Mouse (Mus musculus) heart, embryonic 15.5 days (tissue): ENCODE measurements at regions not wholly inside any gene's neighbourhood (a gene's known extent, or its start where the extent isn't known, plus 50 kb on each side); places are given as distances from the start of the nearest gene placed in this dataset.

Experiments used
- ATAC-seq: fragments of 200-750 bp; cut with Nextera tagmentation; replicated peaks from 2 replicates; pipeline ENCODE4 v1.8.0; 2017; ENCODE audit warnings: low read depth, moderate TSS enrichment; ENCODE audit not compliant: insufficient number of reproducible peaks, insufficient read depth, low FRiP score
- H3K27ac ChIP-seq: fragments of 300-500 bp; sonication (generic); 2 replicates; pipeline ENCODE4 v1.5.1; 2015; ENCODE audit warnings: mild to moderate bottlenecking, inconsistent platforms
- H3K27me3 ChIP-seq: fragments of 300-500 bp; sonication (generic); 2 replicates; pipeline ENCODE4 v1.6.1; 2015; ENCODE audit warnings: inconsistent platforms
- H3K36me3 ChIP-seq: fragments of 300-500 bp; sonication (generic); 2 replicates; pipeline ENCODE4 v1.6.1; 2015; ENCODE audit warnings: mild to moderate bottlenecking, inconsistent platforms
- H3K4me1 ChIP-seq: fragments of 300-500 bp; sonication (generic); replicated peaks from 2 replicates; pipeline ENCODE4 v1.6.1; 2015; ENCODE audit warnings: inconsistent platforms
- H3K4me2 ChIP-seq: fragments of 300-500 bp; sonication (generic); 2 replicates; pipeline ENCODE4 v1.6.1; 2015; ENCODE audit warnings: inconsistent platforms, mild to moderate bottlenecking, moderate library complexity
- H3K4me3 ChIP-seq: fragments of 300-500 bp; sonication (generic); 2 replicates; pipeline ENCODE4 v1.5.1; 2015; ENCODE audit warnings: mild to moderate bottlenecking, inconsistent platforms
- H3K9ac ChIP-seq: fragments of 300-500 bp; sonication (generic); 2 replicates; pipeline ENCODE4 v1.6.1; 2015; ENCODE audit warnings: mild to moderate bottlenecking, inconsistent platforms
- H3K9me3 ChIP-seq: fragments of 300-500 bp; sonication (generic); replicated peaks from 2 replicates; pipeline ENCODE4 v1.6.1; 2016; ENCODE audit warnings: inconsistent platforms
- WGBS: fragments of 180-500 bp; shearing (Covaris S2); methylation state at CpG from one replicate; pipeline ENCODE4 v1.1.7; 2015; ENCODE audit warnings: mixed read lengths; 5-methylcytosine and 5-hydroxymethylcytosine counted together

DNA sequence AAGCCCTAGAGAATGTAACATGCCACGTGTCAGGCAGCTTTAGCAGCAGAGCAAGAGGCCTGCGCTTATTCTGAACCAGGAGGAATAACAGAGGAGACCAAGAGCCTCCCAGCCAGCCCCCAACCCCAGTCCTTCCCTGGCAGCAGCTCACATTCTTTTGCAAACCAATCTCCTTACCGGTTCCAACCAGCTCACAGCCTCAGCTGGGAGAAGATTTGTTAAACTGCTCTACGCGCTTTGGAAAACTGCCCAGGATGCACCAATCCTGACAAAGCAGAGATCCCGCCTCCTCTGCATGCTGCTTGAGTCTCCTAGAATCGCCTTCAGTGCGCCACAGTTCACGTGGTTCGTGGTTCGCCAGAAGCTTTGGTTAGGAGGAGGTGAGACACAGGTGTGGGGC, 51.8 kb downstream of the Gm9376 start:
- 41% methylated on average over 11 of the region's 11 CpGs for WGBS
- Histone ChIP-seq H3K4me2 (no peak overlapping the region), H3K9ac (no peak overlapping the region), H3K4me1 (0 out of 2 replicates have a peak, but pooled peaks cover 2% of the 10 kb centered on the region), H3K27ac (no peak overlapping the region), H3K4me3 (no peak overlapping the region), H3K9me3 (no peaks in the 10 kb centered on the region), H3K27me3 (peaks cover 38% of the 10 kb centered on the region), H3K36me3 (no peaks in the 10 kb centered on the region)
- no peak for ATAC-seq

DNA sequence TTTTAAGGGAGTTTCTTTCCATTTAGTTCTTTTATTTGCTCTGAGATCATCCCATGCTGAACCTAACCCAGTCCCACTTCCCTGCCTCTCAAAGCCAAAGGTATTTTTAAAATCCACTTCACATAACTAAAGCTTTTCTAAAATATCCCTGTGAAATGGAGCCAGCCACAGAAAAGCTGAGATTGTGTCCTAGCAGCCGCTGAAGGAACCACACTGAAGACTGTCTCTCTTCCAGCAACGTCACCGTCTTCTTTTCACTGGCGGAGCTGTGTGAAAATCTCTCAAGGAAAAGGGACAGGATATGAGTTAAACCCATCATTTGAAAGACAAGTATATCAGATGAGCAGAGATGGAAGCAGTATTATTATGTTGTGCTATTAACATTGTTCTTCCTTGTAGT, 53.3 kb downstream of the Gm9376 start:
- Histone ChIP-seq H3K4me1 (0 out of 2 replicates have a peak, but pooled peaks cover 2% of the 10 kb centered on the region), H3K9ac (no peak overlapping the region), H3K27ac (no peak overlapping the region), H3K36me3 (no peaks in the 10 kb centered on the region), H3K9me3 (no peaks in the 10 kb centered on the region), H3K4me3 (no peak overlapping the region), H3K4me2 (no peak overlapping the region), H3K27me3 (peaks cover 50% of the 10 kb centered on the region)
- ATAC-seq, result no peak
- 80% methylated on average over 4 of the region's 4 CpGs for WGBS

DNA sequence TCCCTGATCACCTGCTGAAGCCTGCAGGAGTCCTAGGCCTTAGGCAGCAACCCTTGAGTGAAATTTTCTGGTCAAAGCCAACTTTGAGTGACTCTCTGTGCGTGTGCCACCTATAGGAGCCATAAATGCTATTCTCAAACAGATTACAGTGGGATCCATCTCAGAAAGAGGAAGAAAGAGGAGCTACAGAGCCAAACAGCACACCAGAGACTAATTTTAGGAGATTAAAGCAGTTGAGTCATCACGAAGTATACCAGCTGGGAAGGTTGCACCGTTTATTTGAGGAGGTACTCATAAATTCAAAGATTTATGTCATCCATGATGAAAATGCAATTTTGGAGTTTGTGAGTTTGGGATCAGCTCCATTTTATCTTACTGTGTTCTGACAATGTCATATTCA, 54.3 kb downstream of the Gm9376 start:
- Histone ChIP-seq H3K9me3 (no peaks in the 10 kb centered on the region), H3K4me1 (0 out of 2 replicates have a peak, but pooled peaks cover 2% of the 10 kb centered on the region), H3K27me3 (peaks cover 50% of the 10 kb centered on the region), H3K9ac (no peak overlapping the region), H3K27ac (no peak overlapping the region), H3K4me2 (no peak overlapping the region), H3K4me3 (no peak overlapping the region), H3K36me3 (no peaks in the 10 kb centered on the region)
- 80% methylated on average over 3 of the region's 3 CpGs for WGBS
- no peak for ATAC-seq

DNA sequence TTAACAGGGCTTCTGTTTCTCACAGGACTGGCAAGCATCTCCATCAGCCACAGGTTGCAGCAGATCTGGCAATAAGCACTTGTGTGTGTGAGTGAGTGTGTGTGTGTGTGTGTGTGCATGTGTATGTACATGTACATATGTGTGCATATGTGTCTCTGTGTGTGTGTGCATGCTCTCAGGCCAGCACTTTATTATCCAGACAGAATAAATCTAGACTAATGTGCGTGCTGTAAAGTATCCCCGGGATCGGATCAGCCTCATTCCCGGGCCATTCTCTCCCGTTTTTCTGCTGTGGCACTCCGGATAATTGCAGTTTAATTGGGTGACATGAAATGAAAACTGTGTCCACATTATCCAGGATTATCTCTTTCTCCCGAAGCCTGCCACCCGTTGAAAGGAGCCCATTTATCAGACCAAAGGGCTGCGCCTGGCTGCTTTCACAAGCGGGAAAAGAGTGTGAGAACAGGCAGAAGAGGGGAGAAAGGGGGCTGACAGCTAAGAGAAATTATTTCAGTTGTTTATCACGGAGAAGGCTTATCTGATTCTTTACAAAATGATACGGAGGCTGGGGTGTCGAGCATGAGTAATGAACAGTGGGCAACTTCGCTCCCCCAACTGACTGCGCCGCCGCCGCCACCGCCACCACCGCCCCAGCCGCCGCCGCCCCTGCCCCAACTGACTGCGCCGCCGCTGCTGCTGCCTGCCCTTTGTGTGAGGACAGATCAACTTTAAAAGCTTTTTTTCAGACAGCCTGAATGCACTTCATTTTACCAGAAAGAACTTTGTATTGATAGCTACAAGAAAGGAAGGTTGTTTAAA, 55.5 kb downstream of the Gm9376 start:
- Histone ChIP-seq H3K4me1 (0 out of 2 replicates have a peak, but pooled peaks cover 2% of the 10 kb centered on the region), H3K9me3 (no peaks in the 10 kb centered on the region), H3K9ac (no peak overlapping the region), H3K36me3 (no peaks in the 10 kb centered on the region), H3K27ac (no peak overlapping the region), H3K4me2 (peak overlapping the region; percentile 60), H3K4me3 (peak overlapping the region; percentile 36), H3K27me3 (peaks cover 50% of the 10 kb centered on the region)
- 15% methylated on average over 26 of the region's 26 CpGs for WGBS
- ATAC-seq, result no peak

DNA sequence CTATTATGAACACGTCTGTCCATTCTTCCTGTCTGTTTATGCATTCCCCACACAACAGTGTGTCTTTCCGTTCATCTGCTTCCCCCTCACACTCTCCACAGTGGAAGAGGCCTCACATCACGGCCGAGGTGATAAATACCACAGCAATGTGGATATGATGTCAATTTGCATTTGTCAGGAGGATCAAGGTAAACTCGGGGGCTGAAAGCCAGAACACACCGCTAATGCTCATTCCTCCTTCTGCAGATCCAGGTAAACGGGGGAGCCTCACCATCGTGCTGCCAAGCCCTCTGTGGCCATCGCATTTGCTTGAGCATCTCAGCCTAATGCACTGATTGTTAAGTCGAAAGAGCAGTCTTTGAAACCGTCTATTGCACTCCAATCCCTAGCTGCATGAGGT, 56.1 kb downstream of the Gm9376 start:
- Histone ChIP-seq H3K36me3 (no peaks in the 10 kb centered on the region), H3K4me3 (peak overlapping the region; percentile 36), H3K9me3 (no peaks in the 10 kb centered on the region), H3K27ac (no peak overlapping the region), H3K9ac (no peak overlapping the region), H3K4me1 (0 out of 2 replicates have a peak, but pooled peaks cover 2% of the 10 kb centered on the region), H3K27me3 (peaks cover 50% of the 10 kb centered on the region), H3K4me2 (peak overlapping the region; percentile 60)
- no peak for ATAC-seq
- WGBS, result 16% methylated on average over 11 of the region's 11 CpGs

DNA sequence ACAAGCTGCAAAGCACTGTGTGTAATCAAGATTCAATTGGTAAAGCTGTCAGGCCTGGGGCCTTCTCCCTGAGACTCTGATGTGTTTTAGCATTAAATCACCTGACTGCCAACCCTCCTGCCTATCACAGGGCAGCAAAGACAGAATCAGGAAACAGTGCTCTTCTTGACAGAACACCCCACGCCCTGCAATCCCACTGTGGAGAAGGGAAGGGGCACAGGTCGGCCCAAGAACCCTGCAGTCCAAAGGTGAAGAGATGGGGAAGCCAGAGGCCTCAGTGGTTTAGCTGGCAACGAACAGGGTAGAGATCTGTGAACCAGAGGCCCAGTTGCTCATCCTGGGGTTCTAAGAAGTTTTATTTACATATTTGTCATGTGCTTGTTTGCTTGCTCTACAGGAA, 71.3 kb downstream of the Gm9376 start:
- Histone ChIP-seq H3K4me1 (no peaks in the 10 kb centered on the region), H3K27me3 (no peaks in the 10 kb centered on the region), H3K9ac (no peak overlapping the region), H3K27ac (no peak overlapping the region), H3K4me3 (no peak overlapping the region), H3K36me3 (no peaks in the 10 kb centered on the region), H3K4me2 (no peak overlapping the region), H3K9me3 (no peaks in the 10 kb centered on the region)
- WGBS, result 85% methylated on average over 3 of the region's 3 CpGs
- ATAC-seq, result no peak

DNA sequence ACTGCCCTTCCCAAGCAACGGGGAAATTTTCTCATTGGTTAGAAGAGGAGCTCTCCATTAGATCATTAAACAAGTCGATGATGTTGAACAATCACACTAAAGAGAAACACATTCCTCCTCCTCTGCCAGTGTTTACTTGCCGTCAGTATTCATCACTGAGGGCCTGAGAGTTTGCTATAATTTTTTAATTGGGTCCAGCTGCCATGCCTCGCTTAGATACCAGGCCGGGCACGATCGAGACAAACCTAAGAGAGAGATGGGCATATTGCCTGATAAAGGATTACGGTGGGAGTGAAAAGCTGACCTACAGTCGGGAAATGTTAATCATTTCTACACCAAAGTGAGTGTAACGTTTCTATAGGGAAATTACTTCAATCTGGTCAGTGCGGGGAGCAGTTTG, 96.2 kb downstream of the Gm9376 start:
- no peak overlapping the region for H3K4me3 ChIP-seq
- 61% methylated on average over 11 of the region's 11 CpGs for WGBS
- ATAC-seq, result no peak
- H3K4me2 ChIP-seq, result no peak overlapping the region
- no peaks in the 10 kb centered on the region for H3K36me3 ChIP-seq
- H3K27me3 ChIP-seq, result no peaks in the 10 kb centered on the region
- no peaks in the 10 kb centered on the region for H3K4me1 ChIP-seq
- no peak overlapping the region for H3K9ac ChIP-seq
- no peak overlapping the region for H3K27ac ChIP-seq
- H3K9me3 ChIP-seq, result no peaks in the 10 kb centered on the region

DNA sequence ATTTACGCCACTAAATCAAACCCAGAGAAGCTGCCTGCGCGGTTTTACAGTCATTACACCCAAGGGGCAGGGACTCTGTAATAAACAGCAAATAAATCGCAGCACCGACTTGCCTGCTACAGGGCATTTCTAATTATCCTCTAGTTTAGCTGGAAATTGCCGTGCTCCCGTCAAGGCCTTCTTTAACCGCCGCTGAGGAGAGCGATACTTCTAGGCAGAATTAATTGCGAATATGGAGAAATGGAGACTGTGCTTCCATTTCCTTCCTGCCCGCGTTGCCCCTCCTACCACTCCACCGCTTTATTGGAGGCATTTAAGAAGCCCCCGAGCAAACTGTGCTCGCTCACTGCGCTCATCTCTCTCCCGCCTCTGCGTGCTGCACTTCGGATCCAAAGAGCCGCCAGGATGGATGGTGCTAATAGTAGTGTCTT, 96.6 kb downstream of the Gm9376 start:
- Histone ChIP-seq H3K4me3 (no peak overlapping the region), H3K27ac (no peak overlapping the region), H3K4me2 (no peak overlapping the region), H3K9ac (no peak overlapping the region), H3K9me3 (no peaks in the 10 kb centered on the region), H3K27me3 (no peaks in the 10 kb centered on the region), H3K4me1 (no peaks in the 10 kb centered on the region), H3K36me3 (no peaks in the 10 kb centered on the region)
- no peak for ATAC-seq
- WGBS, result 76% methylated on average over 21 of the region's 21 CpGs

DNA sequence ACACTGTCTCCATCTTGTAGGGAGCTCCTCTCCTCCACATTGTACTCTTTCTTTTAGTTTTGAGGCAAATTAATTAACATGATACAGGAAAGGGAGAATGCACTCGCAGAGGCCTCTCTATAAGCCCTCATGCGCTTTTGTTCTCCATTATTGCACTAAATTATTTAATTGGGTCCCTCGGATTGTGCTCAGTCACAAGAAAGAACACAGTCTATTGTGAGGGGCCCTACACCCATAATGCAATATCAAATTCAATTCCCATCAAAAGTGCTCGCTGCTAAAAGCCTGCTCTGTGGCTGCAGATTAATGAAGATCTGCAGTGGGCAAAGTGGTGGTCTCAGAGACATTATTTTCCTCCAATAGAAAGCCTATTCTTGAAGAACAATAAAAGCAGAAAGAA, 99.8 kb downstream of the Gm9376 start:
- no peaks in the 10 kb centered on the region for H3K9me3 ChIP-seq
- no peak overlapping the region for H3K27ac ChIP-seq
- no peak overlapping the region for H3K9ac ChIP-seq
- whole genome bisulfite sequencing, result 86% methylated on average over 4 of the region's 4 CpGs
- H3K27me3 ChIP-seq, result peaks cover 7% of the 10 kb centered on the region; the same call in 1 of the 2 replicates
- no peak overlapping the region for H3K4me3 ChIP-seq
- ATAC-seq, result no peak
- H3K4me1 ChIP-seq, result no peaks in the 10 kb centered on the region
- H3K4me2 ChIP-seq, result no peak overlapping the region
- H3K36me3 ChIP-seq, result no peaks in the 10 kb centered on the region

DNA sequence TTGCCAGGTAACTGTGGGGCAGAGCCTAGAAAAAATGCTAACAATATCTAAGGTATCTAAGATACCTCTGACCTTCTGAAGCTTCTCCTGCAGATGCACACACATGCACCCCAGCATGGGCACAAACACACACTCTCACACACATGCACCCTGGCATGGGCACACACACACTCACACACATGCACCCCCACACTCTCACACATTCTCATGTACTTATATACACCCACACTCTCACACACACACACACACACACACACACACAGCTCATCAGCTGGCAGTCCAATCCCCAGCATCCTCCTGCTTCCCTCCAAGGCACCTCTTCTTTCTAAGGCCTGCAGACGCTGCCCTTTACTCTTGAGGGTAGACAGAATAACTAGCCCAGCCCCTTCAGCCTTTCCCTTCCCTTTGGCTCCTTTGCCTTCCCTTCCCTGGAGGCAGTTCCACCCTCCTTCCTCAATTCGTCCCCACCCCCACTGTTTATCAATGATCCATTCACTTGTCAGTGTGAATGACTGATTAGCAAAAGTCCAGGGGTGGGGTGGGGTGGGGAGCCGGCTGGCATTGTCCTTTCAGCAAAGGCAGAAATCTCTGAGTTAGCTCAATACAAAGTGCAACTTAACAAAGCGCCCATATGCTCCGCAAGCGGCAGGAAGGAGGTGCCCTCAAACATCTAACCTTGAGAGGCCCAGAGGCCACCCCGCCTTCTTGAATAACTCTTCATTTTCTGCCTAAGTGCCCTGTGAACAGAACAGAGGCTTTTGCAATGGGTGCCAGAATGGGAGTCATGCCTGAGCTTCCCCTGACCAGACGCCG, 102.1 kb downstream of the Gm9376 start:
- Histone ChIP-seq H3K27ac (no peak overlapping the region), H3K36me3 (no peaks in the 10 kb centered on the region), H3K27me3 (peaks cover 7% of the 10 kb centered on the region; the same call in 1 of the 2 replicates), H3K4me1 (no peaks in the 10 kb centered on the region), H3K4me3 (no peak overlapping the region), H3K4me2 (no peak overlapping the region), H3K9ac (no peak overlapping the region), H3K9me3 (no peaks in the 10 kb centered on the region)
- WGBS, result 21% methylated on average over 9 of the region's 9 CpGs
- ATAC-seq, result no peak

DNA sequence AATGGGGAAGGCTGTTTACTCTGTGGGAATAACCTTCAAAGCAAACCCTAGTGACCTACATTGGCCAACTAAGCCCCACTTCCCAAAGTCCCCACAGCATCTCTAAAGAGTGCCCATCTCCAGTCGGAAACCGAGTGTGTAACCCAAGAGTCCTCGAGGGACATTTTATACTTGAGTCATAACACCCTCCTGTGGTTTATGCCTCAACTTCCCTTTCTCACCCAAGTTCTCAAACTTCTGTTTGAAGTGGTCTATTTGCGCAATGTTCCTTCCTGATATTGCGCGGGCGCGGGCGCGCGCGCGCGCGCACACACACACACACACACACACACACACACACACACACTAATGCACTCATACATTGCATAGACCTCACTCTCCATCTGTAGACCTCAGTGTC, 104.6 kb downstream of the Gm9376 start:
- Histone ChIP-seq H3K9ac (no peak overlapping the region), H3K4me3 (no peak overlapping the region), H3K9me3 (no peaks in the 10 kb centered on the region), H3K27me3 (peaks cover 7% of the 10 kb centered on the region; the same call in 1 of the 2 replicates), H3K4me2 (no peak overlapping the region), H3K4me1 (no peaks in the 10 kb centered on the region), H3K36me3 (no peaks in the 10 kb centered on the region), H3K27ac (no peak overlapping the region)
- 91% methylated on average over 15 of the region's 15 CpGs for WGBS
- ATAC-seq, result no peak
